Mouse (Mus musculus): ENCODE data around the gene Dnmt3c.
"Not testable (repeated sequence)": the region's sequence is repeated elsewhere in the genome, so short reads cannot be mapped to it uniquely, and the experiment has no call there.

The Dnmt3c gene

GRCm38 (mm10) chr2:153696352-153696751 lies at the start of gene Dnmt3c:
Dnmt3c (plus strand) TSS chr2:153696652.
- no peak for DNase-seq

- peak; percentile 18 for DNase-seq
Observed at GRCm38 (mm10) chr2:153648773-153649297, 47.6 kb upstream of the Dnmt3c start.

GRCm38 (mm10) chr2:153649298-153650013 lies 47.0 kb upstream of the Dnmt3c start, which contains the start of gene Dnmt3b:
Dnmt3b (plus strand) TSS chr2:153649450.
- DNase-seq: peak; percentile 51

GRCm38 (mm10) chr2:153650014-153650687 lies 46.3 kb upstream of the Dnmt3c start:
- peak; percentile 16 for DNase-seq

GRCm38 (mm10) chr2:153651681-153652080 lies 44.8 kb upstream of the Dnmt3c start:
- DNase-seq: no peak

- DNase-seq: not testable (repeated sequence)
Observed at GRCm38 (mm10) chr2:153657659-153658058, 38.8 kb upstream of the Dnmt3c start.

DNA sequence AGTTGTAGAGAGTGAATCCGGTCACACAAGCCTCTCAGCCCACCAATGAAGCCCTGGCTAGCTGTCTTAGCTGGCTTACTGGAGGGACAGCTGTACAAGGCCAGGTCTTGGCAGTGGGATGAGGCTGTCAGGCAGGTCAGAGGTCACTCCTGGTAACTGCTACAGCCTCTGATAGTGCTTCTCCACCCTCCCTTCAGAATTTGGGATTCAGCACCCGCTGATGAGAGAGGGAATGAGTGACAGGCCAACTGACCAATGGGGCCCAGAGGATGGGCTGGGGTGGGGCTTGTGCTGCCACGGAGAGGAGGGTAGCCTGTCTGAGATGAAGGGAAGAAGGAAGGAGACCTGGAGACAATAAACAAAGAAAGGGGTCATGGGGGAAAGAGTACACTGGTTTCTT lies 35.8 kb upstream of the Dnmt3c start:
- no peak for DNase-seq

- DNase-seq: no peak
Observed at GRCm38 (mm10) chr2:153665401-153665800, 31.1 kb upstream of the Dnmt3c start.

GRCm38 (mm10) chr2:153668754-153669376 lies 27.6 kb upstream of the Dnmt3c start:
- DNase-seq: peak; percentile 18

GRCm38 (mm10) chr2:153670111-153670510 lies 26.3 kb upstream of the Dnmt3c start:
- DNase-seq: no peak

DNA sequence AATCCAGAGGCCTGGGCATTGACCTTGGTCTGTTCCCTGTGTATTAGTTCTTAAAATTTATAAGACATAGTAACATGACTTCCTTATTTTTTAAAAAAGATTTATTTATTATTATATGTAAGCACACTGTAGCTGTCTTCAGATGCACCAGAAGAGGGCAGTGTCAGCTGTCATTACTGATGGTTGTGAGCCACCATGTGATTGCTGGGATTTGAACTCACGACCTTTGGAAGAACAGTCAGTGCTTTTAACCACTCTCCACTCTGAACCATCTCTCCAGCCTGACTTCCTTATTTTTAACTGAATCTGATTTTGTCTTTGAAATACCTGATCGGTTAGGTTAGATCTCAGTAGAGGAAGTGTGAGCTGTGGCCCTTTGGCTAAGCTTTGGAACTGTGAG lies 23.8 kb upstream of the Dnmt3c start:
- no peak for DNase-seq

DNA sequence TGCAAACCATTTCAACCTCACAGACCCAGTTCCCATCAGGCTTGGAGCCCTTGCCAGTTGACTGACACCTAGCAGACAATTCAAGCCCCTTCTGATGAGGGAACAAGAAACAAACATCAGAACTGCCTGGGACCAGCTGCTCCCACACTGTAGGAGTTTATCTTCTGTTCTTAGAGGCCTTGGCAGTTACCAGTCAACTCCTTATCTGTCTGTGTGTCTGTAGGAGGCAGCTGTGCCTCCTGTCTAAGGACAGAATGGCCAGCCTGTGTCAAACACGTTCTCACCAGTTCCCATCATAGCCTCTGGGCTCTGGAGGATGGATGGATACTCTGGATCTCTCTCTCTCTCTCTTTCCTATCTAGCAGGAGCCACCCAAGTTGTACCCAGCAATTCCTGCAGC lies 21.1 kb upstream of the Dnmt3c start:
- DNase-seq: not testable (repeated sequence)

GRCm38 (mm10) chr2:153676944-153677343 lies 19.5 kb upstream of the Dnmt3c start:
- no peak for DNase-seq

DNA sequence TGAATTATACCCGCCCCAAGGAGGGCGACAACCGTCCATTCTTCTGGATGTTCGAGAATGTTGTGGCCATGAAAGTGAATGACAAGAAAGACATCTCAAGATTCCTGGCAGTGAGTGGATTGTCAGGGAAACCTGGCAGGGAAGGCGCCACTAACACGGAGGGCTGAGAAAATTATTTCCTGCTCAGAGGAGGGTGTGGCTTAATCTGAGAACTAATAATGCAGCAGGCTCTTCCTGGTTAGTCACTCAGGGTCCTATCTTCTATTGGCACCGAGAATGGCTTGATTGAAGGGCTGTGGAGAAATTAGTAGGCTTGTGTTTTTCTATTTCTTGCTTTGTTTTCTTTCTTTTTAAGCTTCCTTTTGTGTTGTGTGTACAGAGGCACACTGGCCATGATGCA lies 18.9 kb upstream of the Dnmt3c start:
- no peak for DNase-seq

- no peak for DNase-seq
Observed at GRCm38 (mm10) chr2:153679959-153680358, 16.5 kb upstream of the Dnmt3c start.

GRCm38 (mm10) chr2:153693413-153693812 lies 3.0 kb upstream of the Dnmt3c start:
- DNase-seq: not testable (repeated sequence)

- no peak for DNase-seq
Observed at GRCm38 (mm10) chr2:153694462-153695085, 1.9 kb upstream of the Dnmt3c start.

DNA sequence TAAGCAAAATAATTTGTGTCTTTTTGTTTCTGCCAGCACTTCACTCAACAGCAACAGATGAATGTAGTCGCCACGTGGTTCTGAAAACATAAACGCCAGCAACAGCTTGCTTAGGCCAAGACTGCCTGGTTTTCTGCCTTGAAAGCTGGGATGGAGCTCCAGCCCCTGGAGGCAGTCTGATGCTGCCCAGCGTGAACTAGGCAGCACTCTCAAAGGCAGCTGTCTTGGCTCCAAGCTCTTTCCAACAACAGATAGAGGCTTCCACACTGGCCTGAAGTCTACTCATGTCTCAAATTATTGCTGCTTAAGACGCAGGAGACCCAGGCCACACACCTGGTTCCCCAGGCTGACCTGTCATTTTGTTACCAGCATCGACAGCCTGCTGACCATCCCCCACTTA lies 6.9 kb downstream of the Dnmt3c start:
- no peak for DNase-seq

- no peak for DNase-seq
Observed at GRCm38 (mm10) chr2:153710701-153711330, 14.4 kb downstream of the Dnmt3c start.

GRCm38 (mm10) chr2:153712646-153713091 lies 16.2 kb downstream of the Dnmt3c start:
- peak; percentile 6 for DNase-seq

DNA sequence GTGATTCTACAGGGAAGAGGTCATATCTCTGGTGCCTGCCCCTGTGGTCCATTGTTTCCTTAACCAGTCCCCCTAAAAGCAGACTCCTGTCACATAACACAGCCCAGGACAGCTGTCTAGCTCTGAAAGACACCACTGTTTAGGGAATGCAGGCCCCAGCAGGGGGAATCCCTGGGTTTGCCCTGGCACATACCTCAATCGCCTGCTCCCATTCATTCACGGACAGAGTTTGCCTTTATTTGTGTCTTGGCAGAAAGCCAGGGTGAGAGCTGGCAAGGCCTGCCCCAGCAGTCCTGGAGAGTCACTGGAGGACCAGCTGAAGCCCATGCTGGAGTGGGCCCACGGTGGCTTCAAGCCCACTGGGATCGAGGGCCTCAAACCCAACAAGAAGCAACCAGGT lies 16.8 kb downstream of the Dnmt3c start:
- peak; percentile 48 for DNase-seq

DNA sequence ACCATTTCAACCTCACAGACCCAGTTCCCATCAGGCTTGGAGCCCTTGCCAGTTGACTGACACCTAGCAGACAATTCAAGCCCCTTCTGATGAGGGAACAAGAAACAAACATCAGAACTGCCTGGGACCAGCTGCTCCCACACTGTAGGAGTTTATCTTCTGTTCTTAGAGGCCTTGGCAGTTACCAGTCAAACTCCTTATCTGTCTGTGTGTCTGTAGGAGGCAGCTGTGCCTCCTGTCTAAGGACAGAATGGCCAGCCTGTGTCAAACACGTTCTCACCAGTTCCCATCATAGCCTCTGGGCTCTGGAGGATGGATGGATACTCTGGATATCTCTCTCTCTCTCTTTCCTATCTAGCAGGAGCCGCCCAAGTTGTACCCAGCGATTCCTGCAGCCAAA lies 21.4 kb downstream of the Dnmt3c start:
- not testable (repeated sequence) for DNase-seq

GRCm38 (mm10) chr2:153723098-153723497 lies 26.6 kb downstream of the Dnmt3c start:
- DNase-seq: no peak

All from cerebellum, adult 11-12 months (tissue).